12 mouse cellular contexts compared by ENCODE assay signal in the genomic region with DNA sequence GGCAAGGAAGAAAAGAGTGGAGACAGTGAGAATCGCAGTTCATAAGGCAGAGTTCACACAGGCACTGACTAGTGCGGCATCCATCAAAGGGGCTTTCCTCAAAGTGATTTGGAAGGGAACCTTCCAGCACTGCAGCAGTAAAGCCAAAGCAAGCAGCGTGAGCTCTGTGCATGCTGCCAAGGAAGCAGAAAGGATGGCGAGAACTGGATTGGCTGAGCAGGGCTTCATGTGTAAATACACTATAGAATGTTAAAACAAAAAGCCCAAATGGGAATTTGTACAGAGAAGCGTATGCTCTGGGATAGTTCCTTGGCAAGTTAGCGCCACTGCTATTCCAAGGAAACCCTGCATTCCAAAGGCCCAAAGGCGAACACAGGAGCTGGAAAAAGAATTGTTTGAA.
A peak's percentile ranks its signal among the peaks of the same experiment; 100 is the strongest.
DNase-seq lines count a peak whose midpoint lies in the region; ATAC-seq and TF ChIP-seq lines count a peak whose summit lies in the region.
"Had no signal": no experiment of that assay in that cellular context is flagged by ENCODE, and none has a peak within 500 bp of the region (broad histone marks: within the 10 kb centered on the region; RNA-seq: fewer than 3 reads in every experiment).

No protein-coding gene starts in this region.

- no peak overlapping the region for H3K9ac ChIP-seq in intestine, embryonic 15.5 days
- H3K9ac ChIP-seq in intestine, postnatal 0 days (ENCODE audit: low read depth, low read length), result no peak overlapping the region
- H3K9ac ChIP-seq in stomach, embryonic 16.5 days (ENCODE audit: low read length), result no peak overlapping the region

- TF ChIP-seq CTCF in intestine, postnatal 0 days (IDR thresholded peaks at IDR 0.05; ENCODE audit: low read depth), result no peak

- WGBS in intestine, embryonic 15.5 days, result 30% methylated on average over 7 of the region's 7 CpGs
- WGBS in intestine, postnatal 0 days, result 33% methylated on average over 7 of the region's 7 CpGs
- 28% methylated on average over 7 of the region's 7 CpGs for WGBS in stomach, embryonic 16.5 days

- peak; percentile 33 to 47 for DNase-seq in cerebellum, postnatal 25 days
- no peak for DNase-seq in cerebellum, postnatal 36 days
- peak; percentile 44 to 47 for DNase-seq in right cerebral cortex, postnatal 10 days (ENCODE audit: low spot score in 2 of 2)
- DNase-seq in right cerebral cortex, postnatal 14 days, result no peak
- DNase-seq in thymus, postnatal 36 days, result no peak
- DNase-seq: B cell, adult 2 months; right cerebral cortex, adult 18-20 months had no signal

- no peaks in the 10 kb centered on the region for H3K9me3 ChIP-seq in intestine, embryonic 15.5 days
- H3K9me3 ChIP-seq in intestine, postnatal 0 days (ENCODE audit: control insufficient read depth), result no peaks in the 10 kb centered on the region
- H3K9me3 ChIP-seq in stomach, embryonic 16.5 days (replicated peaks; ENCODE audit: control insufficient read depth, low read length), result no peaks in the 10 kb centered on the region

- H3K4me3 ChIP-seq in intestine, embryonic 15.5 days (replicated peaks), result no peak overlapping the region
- H3K4me3 ChIP-seq in intestine, postnatal 0 days (ENCODE audit: low read depth, low read length), result no peak overlapping the region
- H3K4me3 ChIP-seq in stomach, embryonic 16.5 days (replicated peaks; ENCODE audit: low read length), result no peak overlapping the region

- H3K4me1 ChIP-seq in intestine, embryonic 15.5 days (replicated peaks), result no peaks in the 10 kb centered on the region
- H3K4me1 ChIP-seq in intestine, postnatal 0 days (replicated peaks; ENCODE audit: control insufficient read depth, insufficient read depth, low read length), result no peaks in the 10 kb centered on the region
- peaks cover 13% of the 10 kb centered on the region for H3K4me1 ChIP-seq in stomach, embryonic 16.5 days (ENCODE audit: control insufficient read depth, insufficient read depth, low read length)

- no peaks in the 10 kb centered on the region for H3K36me3 ChIP-seq in intestine, embryonic 15.5 days
- H3K36me3 ChIP-seq in intestine, postnatal 0 days (ENCODE audit: control insufficient read depth, insufficient read depth), result no peaks in the 10 kb centered on the region
- no peaks in the 10 kb centered on the region for H3K36me3 ChIP-seq in stomach, embryonic 16.5 days (ENCODE audit: control insufficient read depth, insufficient read depth, low read length)

- peak; percentile 71 for ATAC-seq in intestine, embryonic 15.5 days
- ATAC-seq in intestine, postnatal 0 days, result no peak
- ATAC-seq in stomach, embryonic 16.5 days (ENCODE audit: insufficient read depth, low FRiP score), result peak; percentile 83
- ATAC-seq: activated CD4-positive, CD25-positive, alpha-beta regulatory T cell, adult 4 months had no signal

- H3K4me2 ChIP-seq in intestine, embryonic 15.5 days (replicated peaks), result no peak overlapping the region
- H3K4me2 ChIP-seq in intestine, postnatal 0 days (replicated peaks; ENCODE audit: low read depth), result no peak overlapping the region
- peak overlapping the region; percentile 19; the same call in 1 of the 2 replicates for H3K4me2 ChIP-seq in stomach, embryonic 16.5 days (ENCODE audit: low read depth, low read length)

- H3K27ac ChIP-seq in intestine, embryonic 15.5 days, result no peak overlapping the region
- no peak overlapping the region for H3K27ac ChIP-seq in intestine, postnatal 0 days (ENCODE audit: low read depth, low read length)
- no peak overlapping the region for H3K27ac ChIP-seq in stomach, embryonic 16.5 days (ENCODE audit: low read length)
- H3K27ac ChIP-seq: macrophage had no signal

- H3K27me3 ChIP-seq in intestine, embryonic 15.5 days (replicated peaks), result no peaks in the 10 kb centered on the region
- H3K27me3 ChIP-seq in intestine, postnatal 0 days (replicated peaks; ENCODE audit: control insufficient read depth, insufficient read depth, low read length), result no peaks in the 10 kb centered on the region
- no peaks in the 10 kb centered on the region for H3K27me3 ChIP-seq in stomach, embryonic 16.5 days (ENCODE audit: control insufficient read depth, insufficient read depth, low read length)

Comparison
In these comparisons a context has a peak if more than half of its experiments do, and no peak if none do; other contexts are left out.
1. DNase-seq: peak in cerebellum, postnatal 25 days (2 of 2) and right cerebral cortex, postnatal 10 days (2 of 2); none in cerebellum, postnatal 36 days (0 of 2), right cerebral cortex, postnatal 14 days (single experiment) and thymus, postnatal 36 days (0 of 2).